Mouse (Mus musculus): ENCODE results near the gene Usp16. TPM values are rescaled to one million over a fixed set of nuclear protein-coding genes. Genes with fewer than 3 reads are reported as not detected.
A peak's percentile ranks its signal among the peaks of the same experiment; 100 is the strongest.

Gene Usp16
- 39.5 and 47.9 TPM in 2 replicates for polyA plus RNA-seq (2012; rRNA removed)

DNA sequence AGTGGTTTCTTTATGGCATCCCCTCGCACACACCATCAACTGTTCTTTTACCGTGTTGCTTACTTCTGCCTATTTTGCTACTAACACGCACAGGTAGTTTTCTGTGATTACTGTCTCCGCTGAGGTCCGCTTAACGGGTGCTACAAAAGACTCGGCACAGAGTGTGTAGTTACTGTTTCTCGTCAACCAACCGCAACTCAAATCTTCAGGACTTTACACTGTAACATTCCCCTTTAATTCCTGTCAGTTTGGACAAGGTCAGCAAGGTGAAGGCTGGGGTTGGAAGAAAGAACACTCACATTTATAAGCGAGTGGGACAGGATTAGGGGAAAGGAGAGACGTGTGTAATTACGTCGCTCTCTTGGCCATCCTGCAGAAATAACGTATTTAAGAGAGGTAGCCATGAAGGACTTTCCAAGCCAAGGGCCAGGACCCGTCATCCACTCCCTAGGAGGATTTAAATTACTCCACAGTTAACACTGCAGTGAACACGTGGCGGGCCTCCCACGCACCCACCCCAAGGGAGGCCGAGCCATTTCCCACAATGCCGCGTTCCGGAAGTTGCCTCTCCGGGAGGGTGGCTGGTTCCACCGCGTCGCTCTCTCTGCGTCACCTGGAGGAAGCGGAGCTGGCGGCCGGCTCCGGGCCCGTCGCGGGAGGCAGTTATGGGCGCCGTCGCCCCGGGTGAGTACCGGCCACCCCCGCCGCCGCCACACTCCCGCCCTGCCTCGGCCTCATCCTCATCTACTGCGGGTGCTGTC, at the start of gene Usp16:
TSS of gene Usp16 (plus strand) at position 285 of the 761 bp plus-strand sequence.
- peak; percentile 93 for DNase-seq (ENCODE audit: low spot score)

DNA sequence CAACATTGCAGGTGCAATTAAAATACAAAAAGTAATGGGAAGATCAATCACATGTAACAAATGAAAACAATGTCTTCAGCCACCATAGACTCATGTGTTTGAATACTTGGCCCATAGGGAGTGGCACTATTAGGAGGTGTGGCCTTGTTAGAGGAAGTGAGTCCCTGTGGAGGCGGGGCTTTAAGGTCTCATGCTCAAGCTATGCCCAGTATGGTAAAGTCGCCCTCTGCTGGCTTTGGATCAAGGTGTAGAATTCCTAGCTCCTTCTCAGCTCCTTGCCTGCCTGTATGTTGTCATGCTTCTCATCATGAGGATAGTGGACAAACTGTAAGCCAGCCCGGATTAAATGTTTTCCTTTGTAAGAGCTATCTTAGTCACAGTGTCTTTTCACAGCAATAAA, 49.5 kb upstream of the Usp16 start:
- no peak for DNase-seq (ENCODE audit: low spot score)

DNA sequence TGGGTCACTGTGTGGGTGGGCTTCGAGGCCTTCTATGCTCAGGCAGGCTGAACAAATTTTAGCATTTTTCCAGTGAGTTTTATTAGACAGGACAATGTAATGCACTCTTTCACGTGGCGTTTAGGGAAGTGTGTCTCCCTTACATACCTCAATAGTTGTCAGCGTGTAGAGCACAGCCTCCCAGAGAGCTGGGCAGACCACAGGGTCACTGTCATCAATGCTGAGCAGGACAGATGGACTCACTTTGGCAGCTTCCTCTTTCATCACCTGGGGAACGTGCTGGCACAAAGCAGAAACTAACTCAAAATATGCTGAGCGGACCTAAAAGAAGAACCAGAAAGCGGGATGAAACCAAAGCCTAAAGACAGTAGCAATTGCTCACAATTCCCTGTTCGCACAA, 33.8 kb upstream of the Usp16 start:
- no peak for DNase-seq (ENCODE audit: low spot score)

DNA sequence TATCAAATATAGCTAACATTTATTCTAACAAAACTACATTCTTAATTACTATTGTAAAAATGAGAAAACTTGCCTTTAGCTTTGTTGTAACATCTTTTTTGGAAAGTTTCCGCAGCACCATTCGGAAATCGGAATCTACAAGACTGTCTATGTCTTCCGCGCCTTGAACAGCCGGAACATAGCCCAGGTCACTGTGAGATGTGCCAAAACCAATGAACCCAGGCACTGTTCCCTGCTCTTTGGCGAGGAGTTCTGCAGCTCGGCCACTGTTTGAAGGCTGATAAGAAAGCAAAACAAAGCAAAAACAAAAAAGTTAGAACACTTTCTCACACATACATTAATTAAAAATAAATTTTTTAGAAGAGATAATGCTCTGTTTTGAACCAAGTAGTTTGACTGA, 27.0 kb upstream of the Usp16 start:
- DNase-seq (ENCODE audit: low spot score), result no peak

DNA sequence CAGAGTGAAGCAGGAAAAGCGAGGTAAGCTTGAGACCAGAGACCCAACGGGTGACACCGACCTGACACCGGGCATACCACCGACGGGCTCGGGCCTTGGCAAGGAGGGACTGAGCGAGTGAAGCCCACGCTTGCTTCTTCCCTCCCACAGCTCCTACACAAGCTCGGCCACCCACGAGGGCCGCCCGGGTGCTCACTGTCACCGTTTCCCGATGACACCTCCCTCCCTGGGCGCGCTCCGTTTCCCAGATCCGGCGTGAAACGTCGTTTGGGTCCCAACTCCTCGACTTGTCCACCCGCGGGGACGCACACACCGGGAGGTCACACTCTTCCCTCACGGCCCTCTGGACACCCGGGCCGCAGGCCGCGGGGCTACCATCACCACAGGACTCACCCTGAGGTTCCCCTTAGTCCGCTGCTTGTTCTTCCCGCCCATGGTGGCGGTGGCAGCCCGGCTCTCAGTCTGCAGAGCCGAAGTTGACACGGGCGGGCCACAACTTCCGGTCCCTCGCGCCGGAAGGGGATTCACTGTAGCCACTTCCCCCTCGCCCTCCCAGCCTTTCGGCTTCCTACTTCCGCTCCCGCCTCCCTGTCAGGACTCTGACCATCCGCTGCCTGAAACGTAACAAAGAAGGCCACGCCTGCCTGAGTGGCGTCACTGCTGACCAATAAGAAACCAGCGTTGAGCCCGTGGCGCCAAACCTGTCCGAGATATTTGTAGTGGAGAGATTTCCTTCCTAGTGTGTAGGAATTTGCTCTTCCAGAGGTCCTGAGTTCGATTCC, 22.3 kb upstream of the Usp16 start, which contains the start of gene Ltn1:
TSS of gene Ltn1 (minus strand) at position 580 of the 782 bp plus-strand sequence.
- peak; percentile 89 for DNase-seq (ENCODE audit: low spot score)

DNA sequence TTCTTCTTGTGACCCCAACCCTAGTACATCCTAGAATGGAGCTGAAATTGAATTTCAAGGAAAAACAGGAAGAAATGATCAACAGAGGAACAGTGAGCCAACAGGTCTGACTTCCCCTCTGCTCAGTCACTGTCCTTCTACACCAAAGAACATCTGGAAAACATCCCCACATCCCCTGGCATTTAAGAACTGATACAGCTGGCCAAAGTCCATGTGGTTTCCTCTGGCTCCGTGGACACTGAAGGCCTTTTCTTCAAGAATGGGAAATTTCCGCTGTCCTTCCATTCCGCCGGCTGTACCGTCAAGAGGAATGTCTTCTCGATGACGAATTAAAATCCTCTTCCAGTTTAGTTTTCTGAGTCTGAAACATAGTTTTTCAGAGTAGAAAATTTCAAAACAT, 20.2 kb upstream of the Usp16 start:
- no peak for DNase-seq (ENCODE audit: low spot score)

DNA sequence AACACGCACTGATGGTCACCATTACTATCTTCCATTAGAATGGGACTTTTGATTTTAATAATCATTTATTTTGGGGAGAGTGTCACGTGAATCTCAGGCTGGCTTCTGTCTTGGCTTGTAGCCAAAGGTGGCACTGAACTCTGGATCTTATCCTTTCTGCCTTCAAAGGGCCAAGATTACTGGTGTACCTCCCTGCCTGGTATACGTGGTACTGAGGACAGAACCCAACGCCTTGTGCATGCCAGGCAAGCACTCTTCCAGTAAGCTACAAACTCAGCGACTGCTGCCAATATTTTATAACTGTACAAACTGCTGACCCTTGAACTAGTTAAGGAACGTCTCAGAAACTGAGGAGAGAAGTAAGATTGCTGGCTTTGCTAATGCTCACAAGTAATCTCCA, 19.6 kb upstream of the Usp16 start:
- no peak for DNase-seq (ENCODE audit: low spot score)

DNA sequence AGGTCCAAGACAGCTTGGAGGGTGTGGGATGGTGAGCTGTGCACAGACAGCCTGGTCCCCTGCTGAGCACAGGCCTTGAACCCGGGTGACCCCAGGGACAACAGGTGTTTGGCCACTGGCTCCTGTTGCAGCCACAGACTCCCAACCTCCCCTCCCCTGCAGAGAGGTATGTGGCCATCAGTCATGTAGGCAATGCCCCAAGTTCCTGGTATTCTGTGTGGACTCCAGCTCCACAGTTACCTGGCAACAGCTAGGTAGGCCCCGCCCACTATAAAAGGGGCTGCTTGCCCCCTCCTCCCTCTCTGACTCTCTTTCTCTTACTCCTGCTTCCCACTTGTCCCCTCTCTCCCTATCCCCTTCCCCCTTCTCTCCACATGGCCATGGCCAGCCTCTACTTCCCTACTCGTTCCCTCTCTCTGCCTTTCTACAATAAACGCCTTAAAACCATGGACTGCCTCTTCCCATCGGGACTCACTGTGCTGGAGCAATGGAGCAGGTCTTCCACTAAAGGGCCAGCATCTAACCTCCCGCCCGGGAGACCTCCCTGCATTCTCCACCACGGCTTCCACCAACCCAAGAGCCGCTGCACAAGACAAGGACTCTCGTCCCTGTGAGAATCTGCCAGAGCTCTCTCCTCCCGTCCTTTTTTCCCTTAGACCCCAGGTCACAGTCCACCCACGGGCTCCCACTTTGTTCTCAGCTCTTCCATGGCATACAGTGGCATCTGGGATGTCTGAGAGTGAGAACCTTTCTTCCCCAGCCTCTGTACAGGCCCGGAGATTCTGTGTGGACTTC, 18.9 kb upstream of the Usp16 start:
- no peak for DNase-seq (ENCODE audit: low spot score)

DNA sequence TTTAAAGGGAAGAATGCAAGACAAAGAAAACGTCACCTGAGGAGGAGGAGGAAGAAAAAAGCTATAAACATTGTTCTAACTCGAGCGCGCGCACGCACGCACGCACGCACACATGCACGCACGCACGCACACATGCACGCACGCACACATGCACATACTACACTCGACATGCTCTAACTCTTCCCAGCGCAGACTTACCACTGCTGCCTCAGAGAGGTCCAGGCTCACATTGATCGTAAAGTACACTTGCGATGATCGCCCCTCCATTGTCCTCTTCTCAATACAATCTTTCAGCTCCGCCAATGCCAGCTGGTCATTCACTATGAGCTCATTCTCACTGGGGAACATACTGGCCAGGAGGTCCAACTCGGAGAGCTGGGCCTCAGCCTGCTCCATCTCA, 17.4 kb upstream of the Usp16 start:
- DNase-seq (ENCODE audit: low spot score), result no peak

DNA sequence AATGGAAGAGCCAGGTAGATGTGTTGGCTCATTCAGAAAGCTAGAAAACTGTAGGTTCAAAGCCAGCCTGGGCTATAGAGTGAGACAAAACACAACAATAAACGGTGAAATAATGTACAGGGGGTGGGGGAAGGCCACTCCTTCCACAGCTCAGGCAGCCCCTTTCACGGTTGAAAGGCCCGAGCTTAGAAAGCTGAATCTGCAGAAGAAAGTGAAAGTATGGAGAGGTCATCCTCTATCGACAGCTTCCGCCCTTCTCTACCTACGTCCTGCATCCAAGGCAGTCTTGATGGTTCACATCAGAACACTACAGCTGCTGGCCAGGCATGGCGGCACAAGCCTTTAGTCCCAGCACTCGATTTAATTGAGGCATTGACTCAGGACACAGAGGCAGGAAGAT, 15.8 kb upstream of the Usp16 start:
- no peak for DNase-seq (ENCODE audit: low spot score)

DNA sequence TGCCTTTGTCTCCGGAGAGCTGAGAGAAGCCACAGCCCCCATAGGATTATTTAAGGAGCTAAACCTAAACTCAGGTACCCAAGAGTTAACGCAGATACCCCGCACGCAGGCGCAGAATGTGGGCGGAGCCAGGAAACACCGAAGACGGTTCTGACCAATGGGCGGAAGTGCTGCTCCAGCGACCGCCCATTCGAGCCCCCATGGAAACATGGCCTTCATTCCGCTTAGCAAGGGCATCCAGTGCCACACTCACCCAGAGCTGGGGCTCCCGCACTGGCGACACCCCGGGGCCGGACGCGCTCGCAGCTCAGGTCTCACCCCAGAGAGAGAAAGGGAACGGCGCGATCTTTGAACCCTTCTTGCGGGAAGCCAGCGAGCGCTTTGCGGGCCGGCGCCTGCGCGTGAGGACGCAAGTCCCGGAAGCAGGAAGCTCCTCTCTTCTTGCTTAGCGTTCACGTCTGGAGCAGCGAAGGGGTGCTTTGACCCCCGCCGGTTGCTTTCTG, 14.3 kb upstream of the Usp16 start, which contains the start of gene Rwdd2b:
TSS of gene Rwdd2b (minus strand) at position 390 of the 503 bp plus-strand sequence.
- peak; percentile 91 for DNase-seq (ENCODE audit: low spot score)

DNA sequence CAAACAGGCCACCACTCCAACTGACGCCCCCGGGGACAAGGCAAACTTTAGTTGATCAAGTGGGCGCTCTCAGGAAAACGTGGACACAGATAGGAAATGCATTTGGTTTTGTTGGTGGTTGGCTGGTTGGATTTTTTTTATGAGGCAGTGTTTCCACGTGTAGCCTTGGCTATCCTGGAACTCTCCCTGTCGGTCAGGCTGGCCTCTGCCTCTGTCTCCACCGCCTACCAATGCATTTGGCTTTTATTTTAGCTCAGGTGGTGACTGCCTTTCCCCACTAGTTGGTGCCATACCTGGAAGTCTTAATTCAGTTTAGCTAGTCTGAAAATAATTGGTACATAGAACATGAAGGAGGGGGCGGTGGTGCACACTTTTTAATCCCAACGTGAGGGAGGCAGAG, 13.4 kb upstream of the Usp16 start:
- no peak for DNase-seq (ENCODE audit: low spot score)

DNA sequence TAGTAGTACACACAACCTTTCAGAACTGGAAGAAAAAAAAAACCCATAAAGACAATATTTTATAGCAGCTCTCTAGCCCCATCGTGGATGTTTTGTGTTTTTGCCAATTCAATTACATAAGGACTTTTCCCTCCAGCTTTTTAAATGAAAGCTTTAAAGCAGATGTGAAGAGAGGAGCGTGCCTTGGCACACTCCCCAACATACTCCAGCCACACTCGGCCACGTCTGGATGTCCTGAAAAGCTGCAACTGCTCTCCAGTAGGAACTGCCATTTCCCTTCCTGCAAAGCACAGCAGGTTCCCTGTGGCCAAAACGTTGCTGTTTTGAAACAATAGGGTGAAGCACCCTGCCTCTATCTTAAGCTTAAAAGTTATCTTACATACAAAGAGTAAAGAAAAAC, 12.2 kb upstream of the Usp16 start:
- DNase-seq (ENCODE audit: low spot score), result no peak

DNA sequence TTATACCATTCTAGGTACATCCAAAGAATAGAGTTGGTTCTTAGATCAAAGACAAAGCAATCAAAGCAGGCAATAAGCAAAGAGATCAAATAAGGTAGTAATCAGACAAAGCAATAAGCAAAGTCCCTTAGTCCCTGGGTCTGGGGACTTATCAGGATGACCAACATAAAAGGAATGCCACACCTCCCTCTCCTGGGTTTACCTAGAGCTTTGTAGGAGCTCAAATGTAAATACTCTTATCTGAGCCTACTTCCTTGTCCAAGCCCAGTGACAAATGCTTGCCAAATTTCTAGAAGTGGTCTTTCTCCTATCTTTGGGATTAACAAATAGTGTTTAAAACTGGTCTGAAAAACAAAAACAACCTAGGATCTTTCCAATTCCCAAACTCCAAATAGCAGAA, 11.3 kb upstream of the Usp16 start:
- no peak for DNase-seq (ENCODE audit: low spot score)

DNA sequence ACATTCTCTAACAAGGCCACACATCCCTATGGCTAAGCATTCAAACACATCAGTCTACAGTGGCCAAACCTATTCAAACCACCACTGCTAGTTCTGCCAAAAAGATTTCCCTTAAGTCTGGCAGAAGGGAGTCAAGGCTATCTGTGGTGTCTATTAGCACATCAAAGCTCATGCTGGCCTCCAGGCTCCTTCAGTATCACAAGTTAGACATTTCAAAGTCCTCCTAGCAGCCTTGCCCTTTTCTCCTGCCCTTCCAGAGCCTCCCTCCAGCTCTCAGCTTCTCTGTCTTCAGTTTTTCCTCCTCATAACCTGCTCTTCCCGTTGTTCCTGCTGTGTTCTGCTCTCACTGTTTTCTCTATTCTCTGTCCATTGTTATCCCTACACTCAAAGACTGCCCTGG, 10.4 kb upstream of the Usp16 start:
- DNase-seq (ENCODE audit: low spot score), result no peak

DNA sequence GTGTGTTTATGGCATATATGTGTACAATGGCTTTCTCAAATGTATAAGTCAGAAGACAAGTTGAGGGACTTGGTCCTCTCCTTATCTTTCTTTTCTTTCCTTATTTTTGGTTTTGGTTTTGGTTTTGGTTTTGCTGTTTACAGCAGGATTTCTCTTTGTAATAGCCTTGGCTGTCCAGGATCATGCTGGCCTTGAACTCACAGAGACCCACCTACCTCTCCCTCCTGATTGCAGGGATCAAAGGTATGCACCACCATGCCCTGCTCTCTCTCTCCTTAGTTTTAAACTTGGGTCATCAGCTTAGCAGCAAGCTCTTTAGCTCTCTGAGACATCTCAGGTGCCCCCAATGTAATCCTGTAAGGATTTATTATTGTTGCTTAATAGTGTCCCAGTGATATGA, 9.4 kb upstream of the Usp16 start:
- no peak for DNase-seq (ENCODE audit: low spot score)

DNA sequence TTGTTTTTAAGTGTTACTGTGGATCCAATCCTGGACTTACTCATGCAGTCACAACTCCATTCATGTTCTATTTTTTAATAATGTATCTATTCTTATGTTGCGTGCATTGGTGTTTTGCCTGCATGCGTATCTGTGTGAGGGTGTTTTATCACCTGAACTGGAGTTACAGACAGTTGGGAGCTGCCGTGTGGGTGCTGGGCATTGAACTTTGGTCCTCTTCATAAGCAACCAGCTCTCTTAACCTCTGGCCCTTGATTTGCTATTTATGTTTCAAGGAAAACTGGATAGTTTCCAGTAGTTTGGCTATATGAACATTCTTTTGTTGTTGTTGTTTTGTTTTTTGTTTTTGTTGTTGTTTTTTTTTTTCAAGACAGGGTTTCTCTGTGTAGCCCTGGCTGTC, 9.0 kb upstream of the Usp16 start:
- no peak for DNase-seq (ENCODE audit: low spot score)

DNA sequence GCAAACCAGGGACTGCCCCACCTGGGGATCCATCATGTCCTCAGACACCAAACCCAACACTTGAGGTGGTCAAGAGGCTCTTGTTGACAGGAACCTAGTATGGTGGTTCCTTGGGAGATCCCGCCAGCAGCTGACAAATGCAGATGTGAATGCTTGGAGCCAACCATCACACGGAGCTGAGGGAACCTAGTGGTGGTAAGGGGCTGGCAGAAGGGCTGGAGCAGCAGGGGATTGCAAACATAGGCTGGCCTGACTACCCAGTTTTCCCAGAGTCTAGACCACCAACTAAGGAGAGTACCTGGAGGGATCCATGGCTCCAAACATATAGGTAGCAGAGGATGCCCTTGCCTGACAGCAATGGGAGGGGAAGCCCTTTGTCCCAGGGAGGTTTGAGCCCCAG, 1.3 kb upstream of the Usp16 start:
- no peak for DNase-seq (ENCODE audit: low spot score)

DNA sequence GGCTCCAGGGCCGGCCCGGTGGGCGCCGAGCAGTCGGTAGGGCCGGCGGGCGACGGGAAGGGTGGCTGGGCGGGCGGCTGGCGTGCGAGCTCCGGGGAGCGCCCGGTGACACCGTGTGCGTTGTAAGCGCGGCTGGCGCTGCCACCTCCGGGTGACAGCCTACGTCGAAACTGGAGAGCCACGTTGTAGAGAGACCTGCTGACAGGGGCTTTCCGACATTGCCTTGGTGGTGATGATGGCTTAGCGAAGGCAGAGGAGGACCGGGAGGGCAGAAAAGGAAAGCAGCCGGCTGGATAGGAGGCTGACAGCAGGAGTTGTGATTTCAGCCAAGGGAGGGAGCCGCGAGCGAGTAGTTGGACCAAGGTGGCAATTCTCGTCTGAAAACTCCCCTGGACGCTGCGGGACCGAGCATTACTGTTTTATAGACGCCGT, 693 bp downstream of the Usp16 start:
- no peak for DNase-seq (ENCODE audit: low spot score)

DNA sequence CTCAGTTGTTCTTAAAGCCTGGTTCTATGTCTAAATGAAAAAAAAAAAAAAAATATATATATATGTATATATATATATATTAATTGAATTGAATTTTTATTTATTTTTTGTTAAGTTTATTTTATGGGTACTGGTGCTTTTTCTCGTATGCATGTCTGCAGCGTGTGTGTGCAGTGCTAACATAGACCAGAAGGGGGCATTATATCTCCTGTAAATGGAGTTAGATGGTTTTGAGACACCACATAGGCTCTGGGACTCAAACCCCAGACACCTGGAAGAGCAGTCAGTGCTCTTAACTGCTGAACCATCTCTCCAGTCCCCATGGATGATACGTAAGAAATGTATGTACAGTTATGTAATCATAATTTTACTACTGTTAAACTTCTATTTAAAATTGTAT, 4.2 kb downstream of the Usp16 start:
- DNase-seq (ENCODE audit: low spot score), result no peak

DNA sequence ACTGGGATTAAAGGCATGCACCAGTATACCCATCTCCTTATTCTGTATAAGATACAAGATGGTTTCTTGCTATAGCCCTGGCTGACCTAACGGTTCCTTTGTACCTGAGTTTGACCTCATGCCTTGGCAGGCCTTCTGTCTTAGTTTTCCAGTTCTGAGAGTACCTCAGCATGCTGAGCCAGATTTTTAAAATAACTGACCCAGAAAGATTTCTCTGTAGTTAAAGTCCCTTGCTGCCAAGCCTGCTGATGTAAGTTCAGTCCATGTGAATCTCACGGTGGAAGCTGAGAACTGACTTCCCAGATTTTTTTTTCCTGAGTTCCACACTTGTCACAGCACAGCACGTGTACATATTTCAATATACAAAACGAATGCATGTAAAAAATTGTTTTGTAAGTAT, 16.1 kb downstream of the Usp16 start:
- DNase-seq (ENCODE audit: low spot score), result no peak

DNA sequence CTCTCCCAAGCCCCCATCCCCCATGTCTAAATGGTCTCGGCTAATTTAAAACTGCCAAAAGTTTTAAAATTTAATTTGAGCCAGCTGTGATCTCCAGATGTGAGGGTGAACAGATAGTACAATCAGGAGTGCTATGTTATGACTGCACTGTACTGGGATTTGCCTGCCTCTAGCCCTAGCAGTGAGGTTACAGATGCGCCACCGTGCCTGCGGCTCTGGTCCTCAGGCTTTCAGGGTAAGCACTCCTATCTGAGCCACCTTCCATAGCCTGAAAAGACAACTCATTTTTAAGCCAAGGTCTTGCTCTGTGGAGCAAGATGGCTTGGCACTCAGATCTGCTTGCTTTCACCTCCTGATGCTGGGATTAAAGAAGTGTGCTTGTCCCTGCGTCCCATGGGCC, 29.9 kb downstream of the Usp16 start:
- DNase-seq (ENCODE audit: low spot score), result no peak
